Mouse (Mus musculus) right cerebral cortex, postnatal 4 days (tissue): ENCODE results near the gene Rab38.

Experiments used
- DNase-seq: peaks from one replicate; pipeline ENCODE4 v3.0.0-alpha.2; 2022

Rab38 gene

DNA sequence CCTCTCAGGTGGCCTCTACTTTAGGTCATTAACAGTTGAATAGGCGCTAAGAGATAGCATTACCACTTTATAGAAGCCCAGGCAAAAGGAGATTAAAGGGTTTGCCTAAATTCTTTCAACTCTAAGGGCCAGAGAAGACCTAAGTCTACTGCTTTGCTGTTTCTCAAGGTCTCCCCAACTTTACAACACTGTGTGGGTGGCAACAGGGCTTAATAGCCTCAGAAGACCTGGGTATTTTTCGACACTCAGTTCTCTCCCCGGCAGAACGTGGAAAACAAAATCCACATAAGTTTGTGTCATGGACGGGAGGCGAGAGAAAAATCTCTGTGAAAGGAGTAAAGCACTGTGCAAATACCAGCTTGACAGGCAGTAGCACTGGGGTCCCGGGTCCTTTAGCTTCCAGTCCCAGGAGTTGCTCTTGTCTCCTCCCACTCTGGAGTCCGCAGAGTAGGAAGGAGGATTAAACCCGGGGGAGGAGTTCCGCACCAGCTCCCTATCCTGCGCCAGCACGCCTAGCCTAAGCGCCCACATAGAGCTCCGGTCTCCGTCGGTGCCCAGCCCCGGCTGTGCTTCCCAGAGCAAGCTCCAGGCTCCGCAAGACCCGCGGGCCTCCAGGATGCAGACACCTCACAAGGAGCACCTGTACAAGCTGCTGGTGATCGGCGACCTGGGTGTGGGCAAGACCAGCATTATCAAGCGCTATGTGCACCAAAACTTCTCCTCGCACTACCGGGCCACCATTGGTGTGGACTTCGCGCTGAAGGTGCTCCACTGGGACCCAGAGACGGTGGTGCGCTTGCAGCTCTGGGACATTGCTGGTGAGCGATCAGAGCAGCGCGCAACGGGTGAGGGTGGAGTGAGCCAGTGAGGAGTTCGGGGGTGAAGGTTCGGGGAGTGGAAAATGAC is at the start of gene Rab38:
Gene Rab38 (plus strand): TSS at position 488 of the 906 bp plus-strand sequence.
- peak; percentile 26 for DNase-seq

DNA sequence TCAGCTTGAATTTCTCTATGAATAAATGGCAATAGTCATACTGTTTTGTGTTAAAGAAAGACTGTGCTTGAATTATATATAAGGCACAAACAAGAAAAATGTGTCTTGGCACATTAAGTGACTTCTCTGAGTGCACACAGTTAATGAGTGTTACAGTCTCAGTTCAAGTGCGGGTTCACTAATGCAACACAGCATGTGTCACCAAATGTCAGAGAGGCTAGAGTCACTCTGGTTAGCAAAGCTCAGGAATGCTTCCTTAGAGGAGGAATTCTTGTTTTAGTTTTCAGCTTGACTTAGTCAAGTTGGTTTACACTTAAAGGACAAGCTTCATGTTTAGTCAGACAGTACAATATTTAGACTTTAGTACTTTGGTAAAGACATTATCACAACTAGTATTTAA is 35.5 kb upstream of the Rab38 start:
- no peak for DNase-seq

DNA sequence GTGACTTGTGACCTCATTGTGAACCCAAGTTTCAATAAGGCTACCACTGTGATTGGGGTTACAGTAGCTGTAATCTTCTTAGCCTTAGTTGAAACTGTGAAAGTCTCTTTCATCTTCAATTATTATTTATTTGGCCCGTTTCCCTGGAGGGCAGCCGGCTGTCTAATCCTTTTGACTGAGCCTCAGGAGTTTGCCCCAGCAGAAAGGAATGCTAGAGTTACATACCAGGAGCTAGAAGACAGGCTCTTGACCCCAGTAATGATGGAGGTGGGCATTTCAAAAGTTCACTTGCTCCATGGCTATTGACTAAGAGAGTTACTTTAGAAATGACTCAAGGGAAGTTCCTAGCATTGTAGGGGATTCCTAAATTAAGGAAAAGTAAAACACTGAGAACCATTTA is 34.3 kb upstream of the Rab38 start:
- DNase-seq, result no peak

DNA sequence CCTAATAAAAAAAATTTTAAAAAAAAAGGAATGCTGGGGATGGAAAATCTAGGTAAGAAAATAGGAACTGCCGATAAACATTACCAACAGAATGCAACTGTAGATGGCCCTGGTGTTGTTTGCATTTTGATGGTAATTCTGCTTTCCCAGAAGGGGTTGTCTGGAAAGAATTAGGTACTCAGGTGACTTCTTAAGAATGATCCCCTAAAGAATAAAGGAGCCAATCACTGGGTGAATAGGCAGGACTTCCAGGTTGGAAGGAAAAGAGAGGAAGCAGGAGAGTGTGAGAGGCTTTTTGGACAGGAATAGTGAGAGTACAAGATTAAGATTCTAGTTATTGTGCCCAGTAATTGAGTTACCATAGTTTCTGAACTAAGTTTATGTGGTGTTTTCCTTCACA is 24.8 kb upstream of the Rab38 start:
- no peak for DNase-seq

DNA sequence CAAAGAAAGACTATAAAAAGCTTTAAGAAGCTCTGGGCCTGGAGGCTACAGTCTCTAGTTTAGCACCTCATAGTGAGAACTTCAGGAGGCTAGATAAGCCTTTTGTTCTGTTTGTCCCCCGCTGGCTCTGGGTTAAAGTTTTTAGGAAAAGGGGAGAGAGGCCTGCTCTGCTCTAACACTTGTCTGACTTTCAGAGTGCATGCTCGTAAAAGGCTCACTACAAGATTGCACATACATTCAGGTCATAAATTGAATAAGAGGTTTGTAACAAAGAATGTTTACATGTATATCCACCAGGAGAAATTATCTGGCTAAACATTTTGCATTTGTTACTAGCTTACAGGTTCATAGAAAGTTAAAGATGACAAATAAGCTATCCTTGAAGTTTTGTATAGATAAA is 23.6 kb upstream of the Rab38 start:
- DNase-seq, result no peak

DNA sequence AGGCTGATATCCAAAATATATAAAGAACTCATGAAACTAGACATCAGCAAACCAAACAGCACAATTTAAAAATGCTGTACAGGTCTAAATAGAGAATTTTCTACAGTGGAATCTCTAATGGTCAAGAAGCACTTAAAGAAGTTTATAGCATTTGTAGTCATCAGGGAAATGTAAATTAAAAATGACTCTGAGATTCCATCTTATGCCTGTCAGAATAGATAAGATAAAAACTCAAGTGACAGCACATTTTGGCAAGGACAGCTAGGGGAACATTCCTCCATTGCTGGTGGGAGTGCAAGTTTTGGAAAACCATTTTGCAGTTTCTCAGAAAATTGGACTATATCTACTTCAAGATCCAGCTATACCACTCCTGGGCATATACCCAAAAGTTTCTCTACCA is 8.3 kb upstream of the Rab38 start:
- no peak for DNase-seq

DNA sequence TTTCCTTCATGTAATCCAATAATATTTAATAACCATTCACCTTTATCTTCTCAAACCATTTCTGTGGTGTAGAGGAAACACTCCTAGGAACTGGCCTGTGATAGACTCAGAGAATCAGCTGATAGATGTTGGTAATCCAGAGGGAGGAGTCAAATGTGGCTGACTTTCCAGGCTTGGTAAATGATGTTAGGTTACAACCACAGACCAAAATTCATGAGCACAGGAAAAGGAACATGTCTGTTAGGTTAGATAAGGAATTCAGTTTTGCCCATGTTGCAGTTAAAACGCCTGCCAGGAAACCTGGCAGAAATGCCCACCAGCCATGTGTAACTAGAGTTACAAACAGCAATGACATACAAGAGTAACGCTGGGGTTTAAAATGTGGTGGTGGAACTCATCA is 6.2 kb upstream of the Rab38 start:
- DNase-seq, result no peak

DNA sequence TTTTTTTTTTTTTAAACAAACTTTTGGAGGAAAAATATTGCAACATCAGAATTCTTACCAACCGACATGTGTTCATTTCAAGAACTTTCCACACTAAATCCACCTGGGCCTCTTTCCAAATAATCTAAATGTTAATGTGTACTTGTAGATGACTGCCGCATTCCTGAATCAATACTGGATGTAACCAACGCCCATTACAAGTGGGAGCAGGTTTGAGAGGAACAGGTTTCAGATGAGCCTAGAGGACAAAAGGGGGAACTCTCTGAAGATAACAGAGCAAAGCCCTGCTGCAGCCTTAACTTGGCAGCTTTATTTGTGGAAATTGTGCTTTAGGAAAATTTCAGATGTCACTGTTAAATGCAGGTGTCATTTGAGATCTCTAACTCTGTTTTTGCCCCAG is 4.3 kb upstream of the Rab38 start:
- DNase-seq, result no peak

DNA sequence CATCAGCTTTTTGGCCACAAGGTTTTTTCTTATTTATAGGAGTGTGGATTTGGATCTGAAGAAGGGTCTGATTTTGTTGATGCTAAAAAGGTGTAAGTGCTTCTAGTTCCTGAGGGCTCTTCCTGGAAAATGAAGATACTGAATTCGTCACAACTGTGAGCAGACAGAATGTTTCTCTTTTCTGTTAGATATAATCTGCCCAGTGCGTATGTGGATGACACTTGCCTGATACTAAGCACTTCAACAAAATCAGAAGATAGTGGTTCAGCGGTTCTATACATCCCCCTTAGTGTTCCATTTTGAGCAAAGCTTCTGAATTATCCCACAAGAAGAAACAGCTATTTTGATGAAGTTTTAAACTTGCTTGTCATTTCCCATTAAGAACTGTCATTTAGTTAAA is 2.6 kb upstream of the Rab38 start:
- DNase-seq, result no peak

DNA sequence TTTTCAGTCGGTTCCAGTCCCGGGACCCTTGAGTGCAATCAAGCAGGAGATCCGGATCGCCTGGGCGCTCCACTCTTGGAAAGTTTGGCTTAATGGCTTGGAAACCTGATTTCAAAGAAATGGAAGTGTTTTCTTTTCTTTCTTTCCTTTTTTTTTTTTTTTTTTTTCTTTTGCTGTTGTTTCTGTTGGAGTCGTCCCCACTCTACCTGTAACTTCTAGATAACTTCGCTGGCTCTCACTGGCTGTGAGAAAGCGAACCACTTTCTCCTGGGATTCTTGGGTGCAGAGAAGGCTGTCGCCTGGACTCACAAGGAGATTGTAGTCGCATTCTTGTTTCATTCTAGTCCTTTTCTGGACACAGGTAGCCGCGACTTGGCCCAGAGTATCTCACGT is 615 bp downstream of the Rab38 start:
- DNase-seq, result no peak

DNA sequence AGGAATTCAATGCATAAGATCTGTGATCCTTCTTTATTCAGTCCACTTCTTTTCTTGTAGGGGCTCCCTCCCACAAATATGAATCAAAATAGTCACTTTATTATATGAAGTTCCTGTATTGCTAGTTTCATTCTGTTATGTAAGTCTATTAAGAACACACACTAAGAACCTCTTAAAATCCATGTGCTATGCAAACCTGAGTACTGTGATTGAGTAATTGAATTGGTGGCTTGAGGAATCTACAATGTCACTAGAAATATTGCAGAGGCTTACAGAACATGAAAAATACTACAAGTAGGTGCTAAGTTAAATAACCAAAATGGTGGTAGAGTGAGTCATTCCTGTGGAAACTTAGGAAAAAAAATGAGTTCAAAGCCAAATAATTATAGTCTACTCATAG is 10.2 kb downstream of the Rab38 start:
- DNase-seq, result no peak

DNA sequence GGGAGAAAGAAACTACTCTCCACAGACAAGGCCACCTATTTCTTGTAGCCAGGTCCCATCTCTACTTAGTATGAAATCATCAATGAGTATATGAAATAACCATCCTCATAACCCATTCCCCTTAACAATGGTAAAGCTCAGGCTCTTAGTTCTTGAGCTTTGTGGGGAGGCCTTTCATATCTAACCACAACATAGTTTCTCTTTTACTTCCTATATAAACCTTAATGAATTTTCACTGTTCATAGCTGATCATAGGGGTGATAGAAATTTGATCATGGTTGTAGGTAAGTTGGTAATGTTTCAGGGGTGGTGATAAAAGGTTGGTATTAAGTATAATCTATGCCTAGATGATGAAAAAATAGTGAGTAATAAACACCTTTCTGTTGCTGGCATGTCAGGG is 12.6 kb downstream of the Rab38 start:
- no peak for DNase-seq

DNA sequence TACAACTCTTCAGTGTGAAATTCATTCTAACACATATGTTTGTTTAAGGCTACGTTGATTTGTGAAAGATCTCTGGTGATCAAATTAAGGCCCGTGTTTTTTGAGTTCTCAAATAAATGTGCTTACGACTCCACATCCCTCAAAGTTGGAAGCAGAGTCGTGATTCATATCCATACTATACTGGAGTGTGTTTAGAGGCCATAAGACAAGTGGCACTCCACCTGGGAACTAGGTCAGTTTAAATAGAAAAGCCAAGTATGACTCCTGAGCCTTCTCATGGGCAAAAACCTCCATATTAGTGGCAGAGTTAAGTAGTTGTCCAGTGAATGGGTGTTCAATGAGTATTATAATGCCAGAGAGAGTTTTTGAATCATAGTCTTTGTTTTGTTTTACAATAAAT is 13.4 kb downstream of the Rab38 start:
- no peak for DNase-seq

DNA sequence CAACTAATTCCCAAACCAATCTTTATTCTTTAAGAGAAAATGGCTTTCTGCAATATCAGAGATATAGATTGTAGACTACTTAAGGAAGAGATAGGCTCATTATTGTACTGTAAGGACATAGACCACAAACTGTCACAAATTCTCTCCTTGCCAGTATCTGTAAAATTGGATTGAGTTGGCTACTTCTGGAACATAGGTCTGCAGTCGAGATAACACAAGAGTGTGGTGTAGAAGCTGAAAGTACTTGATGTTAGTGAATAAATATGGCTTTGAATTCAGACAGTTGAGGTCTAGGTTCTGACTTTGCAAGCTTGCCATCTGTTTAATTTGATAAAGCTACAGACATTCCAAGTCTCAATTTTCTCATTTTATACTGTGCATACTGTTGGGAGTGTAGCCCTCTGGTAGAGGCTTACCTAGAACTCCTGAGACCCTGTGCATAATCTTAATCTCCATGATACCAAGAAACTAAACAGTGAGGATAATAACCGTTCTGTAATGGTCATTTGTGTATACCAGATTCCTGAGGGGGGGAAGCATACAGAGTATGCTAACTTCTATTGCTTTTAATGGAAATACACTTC is 15.3 kb downstream of the Rab38 start:
- DNase-seq, result no peak

DNA sequence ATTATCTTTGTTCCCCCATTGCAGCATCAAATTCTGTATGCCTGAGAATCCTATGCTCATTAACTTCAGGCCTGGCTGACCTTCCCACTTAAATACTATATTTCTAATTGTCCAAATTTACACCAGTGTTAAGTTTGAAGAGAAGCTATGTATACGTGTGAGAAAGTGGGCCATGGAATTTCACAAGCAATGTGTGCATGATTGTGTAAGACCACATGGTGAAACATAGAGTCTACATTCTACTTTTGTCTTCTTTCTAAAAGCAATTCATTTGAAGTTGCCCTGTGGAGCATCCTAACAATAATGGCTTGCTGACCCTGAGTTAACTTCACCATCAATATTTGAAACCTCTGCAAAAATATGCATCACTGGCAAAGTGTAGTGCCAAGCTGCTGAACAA is 23.2 kb downstream of the Rab38 start:
- no peak for DNase-seq

DNA sequence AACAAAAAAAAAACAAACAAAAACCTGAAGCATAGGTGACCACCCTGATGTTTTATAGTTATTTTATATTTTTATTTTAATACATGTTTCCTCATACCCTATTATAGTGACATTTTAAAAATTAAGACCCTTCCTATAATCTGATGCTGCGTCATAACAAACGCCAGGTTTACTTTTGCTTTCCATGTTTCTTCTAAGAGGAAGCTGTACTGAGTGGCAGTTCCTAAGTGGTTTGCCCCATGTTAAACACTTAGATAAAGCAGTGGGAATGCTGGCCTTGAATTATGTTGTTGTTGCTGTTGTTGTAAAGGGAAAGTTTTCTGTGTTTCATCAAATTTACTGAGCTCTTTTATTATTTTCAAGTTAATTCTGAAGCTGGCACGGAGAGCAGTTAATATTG is 27.8 kb downstream of the Rab38 start:
- no peak for DNase-seq

DNA sequence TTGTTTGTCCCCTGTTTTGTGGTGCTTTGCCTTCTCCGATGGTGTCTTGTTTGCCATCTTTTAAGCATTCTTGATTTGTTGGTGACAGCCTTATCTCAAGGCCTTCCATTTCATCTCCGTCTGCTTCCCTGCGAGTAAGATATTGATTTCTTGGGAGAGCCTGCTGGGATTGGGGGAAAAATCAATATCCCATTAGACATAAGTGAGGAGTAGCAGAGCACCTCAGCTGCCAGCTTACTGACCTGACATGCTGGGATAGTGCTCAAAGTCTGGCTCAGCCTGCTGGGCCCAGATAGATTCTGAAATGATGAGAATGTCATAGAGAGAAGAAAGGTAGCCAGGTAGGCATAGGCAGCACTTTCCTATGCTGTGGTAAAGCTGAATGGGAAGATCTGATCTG is 37.7 kb downstream of the Rab38 start:
- DNase-seq, result no peak

DNA sequence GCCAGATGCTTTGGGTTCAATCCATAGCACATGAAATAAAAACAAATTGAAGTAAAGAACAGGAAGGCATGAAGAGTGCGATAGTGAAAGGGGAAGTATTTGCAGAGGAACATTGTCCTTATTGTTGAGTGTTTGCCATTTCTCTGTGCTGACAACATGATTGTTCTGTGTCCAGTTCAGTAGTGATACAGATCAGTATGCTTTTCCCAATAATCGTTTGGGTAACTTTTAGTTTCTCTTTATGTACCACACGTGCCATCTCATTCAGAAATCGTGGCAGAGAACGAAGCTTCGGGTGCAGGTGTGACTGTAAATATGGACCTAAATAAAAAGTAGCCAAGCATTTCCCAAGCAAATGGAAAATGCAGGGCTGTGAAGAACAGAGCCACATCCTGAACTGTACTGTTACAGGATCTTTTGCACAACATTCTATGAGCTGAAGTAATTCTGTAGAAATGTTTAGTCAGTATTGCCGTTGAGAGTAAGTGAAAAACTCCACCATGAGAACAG is 52.1 kb downstream of the Rab38 start:
- no peak for DNase-seq

DNA sequence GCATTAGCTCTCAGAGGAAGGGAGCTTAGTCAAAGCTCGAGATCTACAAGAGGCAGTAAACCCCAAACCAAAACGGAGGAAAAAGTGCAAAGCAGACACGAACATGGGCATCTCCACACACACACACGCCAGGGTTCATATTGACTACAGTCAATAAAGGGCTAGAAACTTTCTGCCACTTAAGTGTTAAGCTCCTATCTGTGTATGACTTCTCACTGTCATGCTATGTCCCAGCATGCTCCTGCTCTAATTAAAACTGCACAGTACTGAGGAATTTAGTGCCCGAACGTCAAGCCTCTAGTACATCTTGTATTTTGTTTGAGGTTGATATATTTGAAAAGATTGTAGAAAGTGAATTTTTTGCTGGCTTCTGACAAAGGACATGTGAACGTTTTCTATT is 52.6 kb downstream of the Rab38 start:
- no peak for DNase-seq

DNA sequence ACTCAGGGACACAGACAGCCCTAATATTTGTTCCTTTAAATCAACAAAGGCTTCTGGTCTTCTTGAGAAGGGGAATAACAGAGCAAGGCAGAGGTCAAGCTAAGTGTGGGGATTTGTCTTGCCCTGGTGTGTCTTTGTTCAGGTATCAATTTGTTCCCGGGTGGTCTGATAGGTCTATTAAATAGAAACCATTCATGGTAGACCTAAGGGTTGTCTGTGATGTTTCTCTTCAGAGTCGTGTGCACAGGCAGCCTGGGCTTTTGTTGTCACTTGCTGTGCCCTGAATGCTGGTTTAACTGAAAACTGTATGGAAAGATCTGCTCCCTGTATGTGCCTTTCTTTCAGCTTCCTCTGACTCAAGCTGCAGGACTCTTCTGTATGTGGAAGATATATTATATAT is 60.9 kb downstream of the Rab38 start:
- DNase-seq, result no peak

DNA sequence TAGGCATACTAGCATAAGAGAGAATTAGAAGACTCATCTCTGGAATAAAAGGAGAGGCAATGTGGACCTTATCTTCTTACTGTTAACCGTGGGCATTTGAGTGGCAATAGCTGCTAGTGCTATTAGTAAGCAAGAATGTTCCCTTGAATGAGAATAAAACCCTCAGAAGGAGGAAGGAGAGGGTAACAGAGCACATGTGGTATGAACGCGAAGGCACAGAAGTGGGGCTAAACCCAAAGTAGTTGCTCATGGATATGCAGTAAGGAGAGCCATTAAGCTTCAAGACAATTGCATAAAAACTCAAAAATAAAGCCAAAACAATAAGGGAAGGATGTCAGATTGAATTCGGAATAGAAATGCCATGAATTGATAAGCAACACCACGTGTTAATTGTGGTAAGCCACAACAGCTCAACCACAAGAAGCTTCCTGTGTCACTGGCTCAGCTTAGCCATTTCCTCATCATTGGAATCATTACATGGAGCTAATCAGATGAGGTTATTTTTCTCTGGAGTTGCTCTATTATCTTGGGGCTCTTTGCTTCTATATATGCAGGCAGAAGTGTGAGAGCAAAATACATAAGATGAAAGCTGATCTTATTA is 72.2 kb downstream of the Rab38 start:
- no peak for DNase-seq

DNA sequence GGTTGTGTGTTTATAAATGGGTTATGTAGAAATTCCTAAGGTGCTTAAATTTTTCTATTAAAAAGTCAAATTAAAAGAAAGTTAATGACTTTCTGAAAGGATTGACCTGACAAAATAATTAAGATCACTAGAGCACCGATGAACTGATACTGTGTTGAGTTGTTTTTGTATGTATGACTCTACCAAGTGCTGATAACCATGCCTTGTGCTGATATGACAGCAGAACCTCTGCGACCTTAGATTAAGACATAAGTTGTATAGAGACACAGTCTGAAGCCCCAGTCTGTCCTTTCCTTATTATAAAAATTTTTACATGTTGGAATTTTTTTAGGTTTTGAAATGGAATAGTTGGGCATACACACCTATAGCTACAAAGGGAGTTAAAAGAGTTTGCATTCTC is 79.7 kb downstream of the Rab38 start:
- DNase-seq, result no peak

DNA sequence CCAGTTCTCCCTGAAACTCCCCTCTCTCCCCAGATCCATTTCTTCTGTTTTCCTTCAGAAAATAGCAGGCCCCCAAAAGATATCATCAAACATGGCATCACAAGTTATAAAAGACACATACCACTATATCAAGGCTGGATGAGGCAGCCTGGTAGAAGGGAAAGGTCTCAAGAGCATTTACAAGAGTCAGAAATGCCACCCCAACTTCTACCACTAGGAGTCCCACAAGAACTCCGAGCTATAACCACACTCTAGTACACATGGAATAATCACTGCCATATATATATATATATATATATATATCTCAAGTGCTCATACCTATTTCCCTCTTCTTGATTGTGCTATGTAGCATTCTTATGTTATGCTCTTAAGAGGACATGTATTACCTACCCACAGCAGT is 92.4 kb downstream of the Rab38 start:
- DNase-seq, result no peak

DNA sequence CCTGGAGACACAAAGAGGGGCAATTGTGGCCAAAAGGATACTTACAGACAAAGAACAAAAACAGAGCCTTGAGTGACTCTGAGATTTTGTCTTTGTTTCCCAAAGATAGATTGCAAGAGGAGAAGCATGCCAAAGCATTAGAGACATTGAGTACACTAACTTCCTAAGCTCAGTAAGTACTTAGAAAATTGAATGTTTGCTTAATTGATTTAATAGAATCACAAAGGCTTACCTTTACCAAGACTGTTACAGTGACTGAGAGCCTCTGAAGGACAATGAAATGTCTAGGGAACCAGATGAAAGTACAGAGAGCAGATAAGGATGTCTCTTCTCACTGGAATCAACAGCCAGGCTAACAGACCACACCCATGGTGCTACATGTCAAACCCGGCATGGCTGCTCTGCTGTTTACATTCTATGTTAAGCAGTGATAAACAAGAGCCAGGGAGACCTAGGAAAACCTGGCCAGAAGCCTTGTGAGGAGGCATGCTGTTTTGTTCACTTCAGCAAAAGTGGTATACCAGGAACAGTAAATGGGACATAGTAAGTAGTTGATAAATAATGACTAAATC is 97.1 kb downstream of the Rab38 start:
- no peak for DNase-seq
